Mouse (Mus musculus) intestine, embryonic 16.5 days (tissue): ENCODE measurements around the gene Ric3. TPM values are rescaled to one million over a fixed set of nuclear protein-coding genes. Genes with fewer than 3 reads are reported as not detected.
A peak's percentile ranks its signal among the peaks of the same experiment; 100 is the strongest.
"Not testable (repeated sequence)": the region's sequence is repeated elsewhere in the genome, so short reads cannot be mapped to it uniquely, and the experiment has no call there.

Experiments used
- ATAC-seq: fragments of 200-750 bp; cut with Nextera tagmentation; 2 replicates; pipeline ENCODE4 v1.8.0; 2017; ENCODE audit warnings: moderate TSS enrichment, moderate library complexity
- H3K27ac ChIP-seq: fragments of 300-500 bp; sonication (generic); 2 replicates; pipeline ENCODE4 v1.5.1; 2014; ENCODE audit warnings: mild to moderate bottlenecking, low read length
- H3K27me3 ChIP-seq: fragments of 300-500 bp; sonication (generic); replicated peaks from 2 replicates; pipeline ENCODE4 v1.6.1; 2014; ENCODE audit warnings: low read length, control low read depth, mixed read lengths; ENCODE audit not compliant: control insufficient read depth, insufficient read depth
- H3K36me3 ChIP-seq: fragments of 300-500 bp; sonication (generic); 2 replicates; pipeline ENCODE4 v1.6.1; 2014; ENCODE audit warnings: low read length, control low read depth; ENCODE audit not compliant: control insufficient read depth, insufficient read depth
- H3K4me1 ChIP-seq: fragments of 300-500 bp; sonication (generic); 2 replicates; pipeline ENCODE4 v1.6.1; 2014; ENCODE audit warnings: low read length, control low read depth, mixed read lengths; ENCODE audit not compliant: control insufficient read depth, insufficient read depth
- H3K4me2 ChIP-seq: fragments of 300-500 bp; sonication (generic); 2 replicates; pipeline ENCODE4 v1.6.1; 2014; ENCODE audit warnings: low read depth, low read length, control low read depth
- H3K4me3 ChIP-seq: fragments of 300-500 bp; sonication (generic); 2 replicates; pipeline ENCODE4 v1.5.1; 2014; ENCODE audit warnings: mild to moderate bottlenecking, low read length
- H3K9ac ChIP-seq: fragments of 300-500 bp; sonication (generic); 2 replicates; pipeline ENCODE4 v1.6.1; 2014; ENCODE audit warnings: low read depth, low read length
- H3K9me3 ChIP-seq: fragments of 300-500 bp; sonication (generic); 2 replicates; pipeline ENCODE4 v1.6.1; 2016; ENCODE audit warnings: low read length, control low read depth; ENCODE audit not compliant: control insufficient read depth
- WGBS: fragments of 180-500 bp; shearing (Covaris S2); extraction: QIAGEN DNeasy Blood & Tissue Kit; methylation state at CpG from one replicate; pipeline ENCODE4 v1.1.7; 2014; 5-methylcytosine and 5-hydroxymethylcytosine counted together
- polyA plus RNA-seq: library from polyadenylated mRNA; unstranded; fragments of >200 nt; fragmentation: Nextera tagmentation; extraction: Ambion mirVana; gene quantifications from 2 replicates; pipeline ENCODE4 v1.2.1, GENCODE M21; 2015

Ric3 gene
- polyA plus RNA-seq: 1.5 and 1.7 TPM in 2 replicates

GRCm38 (mm10) chr7:109083113-109083812 is at the start of gene Ric3:
Ric3 (minus strand) TSS chr7:109083331.
- peaks cover 7% of the 10 kb centered on the region; the same call in 1 of the 2 replicates for H3K27me3 ChIP-seq
- no peaks in the 10 kb centered on the region for H3K9me3 ChIP-seq
- peak within 1 kb of the TSS; percentile 67 for H3K4me2 ChIP-seq
- H3K9ac ChIP-seq: peak within 1 kb of the TSS; percentile 42; the same call in 1 of the 2 replicates
- no peaks in the 10 kb centered on the region for H3K36me3 ChIP-seq
- ATAC-seq: peak; percentile 38; the same call in 1 of the 2 replicates
- 4% methylated on average over 50 of the region's 50 CpGs for WGBS
- H3K4me1 ChIP-seq: no peaks in the 10 kb centered on the region
- peak within 1 kb of the TSS; percentile 49 for H3K4me3 ChIP-seq
- no peak within 1 kb of the TSS for H3K27ac ChIP-seq

- Histone ChIP-seq H3K4me2 (no peak overlapping the region), H3K27me3 (no peaks in the 10 kb centered on the region), H3K4me1 (no peaks in the 10 kb centered on the region), H3K9ac (no peak overlapping the region), H3K27ac (no peak overlapping the region), H3K36me3 (no peaks in the 10 kb centered on the region), H3K9me3 (no peaks in the 10 kb centered on the region), H3K4me3 (no peak overlapping the region)
- WGBS: 71% methylated on average over 2 of the region's 2 CpGs
- ATAC-seq: no peak
Measured at GRCm38 (mm10) chr7:109131565-109131964, 48.4 kb upstream of the Ric3 start.

GRCm38 (mm10) chr7:109129946-109130686 is 47.0 kb upstream of the Ric3 start:
- H3K27ac ChIP-seq: no peak overlapping the region
- no peaks in the 10 kb centered on the region for H3K27me3 ChIP-seq
- H3K36me3 ChIP-seq: no peaks in the 10 kb centered on the region
- H3K9me3 ChIP-seq: no peaks in the 10 kb centered on the region
- ATAC-seq: no peak
- H3K4me2 ChIP-seq: no peak overlapping the region
- no peaks in the 10 kb centered on the region for H3K4me1 ChIP-seq
- no peak overlapping the region for H3K4me3 ChIP-seq
- 76% methylated on average over 5 of the region's 5 CpGs for WGBS
- no peak overlapping the region for H3K9ac ChIP-seq

- no peak overlapping the region for H3K27ac ChIP-seq
- no peak overlapping the region for H3K4me2 ChIP-seq
- H3K4me3 ChIP-seq: no peak overlapping the region
- ATAC-seq: no peak
- no peaks in the 10 kb centered on the region for H3K4me1 ChIP-seq
- no peaks in the 10 kb centered on the region for H3K27me3 ChIP-seq
- no peaks in the 10 kb centered on the region for H3K36me3 ChIP-seq
- H3K9me3 ChIP-seq: no peaks in the 10 kb centered on the region
- no peak overlapping the region for H3K9ac ChIP-seq
Measured at GRCm38 (mm10) chr7:109129442-109129841, 46.3 kb upstream of the Ric3 start.

- H3K27ac ChIP-seq: no peak overlapping the region
- no peak overlapping the region for H3K4me3 ChIP-seq
- H3K9ac ChIP-seq: no peak overlapping the region
- H3K9me3 ChIP-seq: no peaks in the 10 kb centered on the region
- ATAC-seq: no peak
- no peaks in the 10 kb centered on the region for H3K36me3 ChIP-seq
- no peak overlapping the region for H3K4me2 ChIP-seq
- no peaks in the 10 kb centered on the region for H3K27me3 ChIP-seq
- WGBS: 70% methylated on average over 4 of the region's 4 CpGs
- no peaks in the 10 kb centered on the region for H3K4me1 ChIP-seq
Measured at GRCm38 (mm10) chr7:109115929-109116328, 32.8 kb upstream of the Ric3 start.

GRCm38 (mm10) chr7:109115488-109115887 is 32.4 kb upstream of the Ric3 start:
- 50% methylated on average over 1 of the region's 4 CpGs for WGBS
- H3K27ac ChIP-seq, H3K27me3 ChIP-seq, H3K36me3 ChIP-seq, H3K9me3 ChIP-seq, H3K9ac ChIP-seq, H3K4me1 ChIP-seq, ATAC-seq, H3K4me3 ChIP-seq, H3K4me2 ChIP-seq: not testable (repeated sequence)

- Histone ChIP-seq H3K9me3 (no peaks in the 10 kb centered on the region), H3K9ac (no peak overlapping the region), H3K36me3 (no peaks in the 10 kb centered on the region), H3K4me3 (no peak overlapping the region), H3K27me3 (no peaks in the 10 kb centered on the region), H3K4me1 (no peaks in the 10 kb centered on the region), H3K4me2 (no peak overlapping the region), H3K27ac (no peak overlapping the region)
- ATAC-seq: peak; percentile 52; the same call in 1 of the 2 replicates
- 30% methylated on average over 10 of the region's 10 CpGs for WGBS
Measured at GRCm38 (mm10) chr7:109114950-109115349, 31.8 kb upstream of the Ric3 start.

GRCm38 (mm10) chr7:109111000-109111399 is 27.9 kb upstream of the Ric3 start:
- no peak overlapping the region for H3K9ac ChIP-seq
- H3K4me2 ChIP-seq: no peak overlapping the region
- no peaks in the 10 kb centered on the region for H3K4me1 ChIP-seq
- H3K27me3 ChIP-seq: no peaks in the 10 kb centered on the region
- no peak overlapping the region for H3K4me3 ChIP-seq
- H3K27ac ChIP-seq: no peak overlapping the region
- 0 out of 2 replicates have a peak, but pooled peaks have one; percentile 53 for ATAC-seq
- H3K9me3 ChIP-seq: no peaks in the 10 kb centered on the region
- H3K36me3 ChIP-seq: no peaks in the 10 kb centered on the region
- WGBS: 70% methylated on average over 5 of the region's 5 CpGs

- H3K4me3 ChIP-seq: no peak overlapping the region
- no peaks in the 10 kb centered on the region for H3K9me3 ChIP-seq
- ATAC-seq: no peak
- no peaks in the 10 kb centered on the region for H3K4me1 ChIP-seq
- H3K27me3 ChIP-seq: no peaks in the 10 kb centered on the region
- no peak overlapping the region for H3K9ac ChIP-seq
- no peak overlapping the region for H3K4me2 ChIP-seq
- H3K27ac ChIP-seq: no peak overlapping the region
- WGBS: 48% methylated on average over 1 of the region's 1 CpGs
- no peaks in the 10 kb centered on the region for H3K36me3 ChIP-seq
Measured at GRCm38 (mm10) chr7:109104894-109105293, 21.8 kb upstream of the Ric3 start.
